Mouse (Mus musculus) lung, adult 2 months (tissue): ENCODE measurements around the gene Fuca1.

ENCODE experiments used
- CTCF ChIP-seq: fragments of 200-500 bp; IDR thresholded peaks from 2 replicates; pipeline ENCODE4 v1.5.1; 2011; ENCODE audit warnings: mild to moderate bottlenecking, low read length, control low read depth; ENCODE audit not compliant: insufficient read depth
- POLR2A ChIP-seq: fragments of 200-500 bp; IDR thresholded peaks from 2 replicates; pipeline ENCODE4 v1.6.1; 2011; ENCODE audit warnings: low read depth, mild to moderate bottlenecking, control low read depth, low read length, borderline replicate concordance; ENCODE audit errors: extremely low read depth

- no peak for TF ChIP-seq CTCF
- no peak for TF ChIP-seq POLR2A
Measured at GRCm38 (mm10) chr4:135962946-135963345, 42.4 kb downstream of the Fuca1 start.
